Mouse (Mus musculus): Measurements from ENCODE around the gene Fam57b.

- TF ChIP-seq GATA1 (IDR thresholded peaks at IDR 0.05; ENCODE audit: low read length): no peak
- no peak for TF ChIP-seq TAL1 (IDR thresholded peaks at IDR 0.05; ENCODE audit: low read length)
These were observed 35.8 kb downstream of the Fam57b start for GRCm38 (mm10) chr7:126833294-126833693.

Data from erythroblast, embryonic 14.5 days (primary cell).